In the genomic region with DNA sequence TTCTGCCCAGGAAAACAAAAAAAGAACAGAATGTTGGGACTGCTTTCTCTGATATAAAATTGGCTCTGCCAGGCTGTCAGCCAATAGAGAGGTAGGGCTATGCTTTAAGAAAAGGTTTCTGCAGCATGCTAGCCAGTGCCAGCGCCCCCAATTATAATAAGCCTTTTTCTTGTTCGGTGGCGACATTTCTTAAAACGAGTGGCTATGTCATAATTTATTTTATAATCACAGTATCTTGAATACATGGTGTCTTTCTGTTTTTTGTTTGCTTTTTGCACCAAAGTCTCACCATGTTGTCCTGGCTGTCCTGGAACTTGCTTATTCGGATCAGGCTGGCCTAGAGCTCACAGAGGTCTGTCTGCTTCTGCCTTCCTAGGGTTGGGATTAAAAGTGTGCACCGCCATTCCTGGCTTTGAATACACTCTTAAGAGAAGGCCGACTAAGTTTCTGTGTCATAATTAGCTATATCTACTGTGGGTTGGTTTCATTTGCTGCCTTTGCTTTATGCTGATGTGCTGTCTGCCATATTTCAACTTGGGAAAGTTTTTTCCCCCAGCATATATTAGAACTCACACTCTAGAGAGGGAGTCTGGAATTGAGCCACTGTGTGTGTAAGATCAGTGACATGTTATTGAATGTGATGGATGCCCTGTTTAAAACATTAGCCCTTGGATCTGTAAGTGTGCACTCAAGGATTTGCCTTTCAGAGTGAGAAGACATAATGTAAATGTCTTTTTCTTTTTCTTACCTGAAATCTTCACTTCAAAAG, we compare ENCODE assay signal across 9 mouse cellular contexts. TPM values are rescaled to one million over a fixed set of nuclear protein-coding genes. Genes with fewer than 3 reads are reported as not detected.
DNase-seq lines count a peak whose midpoint lies in the region; ATAC-seq and TF ChIP-seq lines count a peak whose summit lies in the region.
"Had no signal": no experiment of that assay in that cellular context is flagged by ENCODE, and none has a peak within 500 bp of the region (broad histone marks: within the 10 kb centered on the region; RNA-seq: fewer than 3 reads in every experiment).

No protein-coding gene starts in this region.

- no peaks in the 10 kb centered on the region for H3K27me3 ChIP-seq in heart, embryonic 12.5 days (replicated peaks)
- no peaks in the 10 kb centered on the region for H3K27me3 ChIP-seq in E14TG2a.4 (ENCODE audit: insufficient read depth, low read length)
- H3K27me3 ChIP-seq in forebrain, embryonic 12.5 days, result no peaks in the 10 kb centered on the region
- no peaks in the 10 kb centered on the region for H3K27me3 ChIP-seq in liver, embryonic 14.5 days (ENCODE audit: control insufficient read depth, insufficient read depth, low read length)

- TF ChIP-seq EP300 in liver, embryonic 14.5 days (IDR thresholded peaks at IDR 0.05; ENCODE audit: low read depth), result no peak

- peaks cover 8% of the 10 kb centered on the region for H3K36me3 ChIP-seq in heart, embryonic 12.5 days
- peaks cover 17% of the 10 kb centered on the region for H3K36me3 ChIP-seq in E14TG2a.4 (ENCODE audit: insufficient read depth, low read length)
- peaks cover 1% of the 10 kb centered on the region for H3K36me3 ChIP-seq in forebrain, embryonic 12.5 days (replicated peaks)
- H3K36me3 ChIP-seq in liver, embryonic 14.5 days (replicated peaks; ENCODE audit: control insufficient read depth, insufficient read depth, low read depth), result peaks cover 3% of the 10 kb centered on the region; the same call in 1 of the 2 replicates

- peak overlapping the region; percentile 91 for H3K4me3 ChIP-seq in heart, embryonic 12.5 days
- peak overlapping the region; percentile 92 for H3K4me3 ChIP-seq in E14TG2a.4 (replicated peaks; ENCODE audit: low read length)
- H3K4me3 ChIP-seq in forebrain, embryonic 12.5 days (replicated peaks), result peak overlapping the region; percentile 91
- H3K4me3 ChIP-seq in liver, embryonic 14.5 days (ENCODE audit: insufficient read depth in 1 of 2, low read depth in 2 of 2, low read length in 2 of 2), result peak overlapping the region; percentile 88 to 91

- H3K4me2 ChIP-seq in heart, embryonic 12.5 days, result peak overlapping the region; percentile 66
- peak overlapping the region; percentile 71 for H3K4me2 ChIP-seq in forebrain, embryonic 12.5 days
- H3K4me2 ChIP-seq in liver, embryonic 14.5 days (ENCODE audit: low read depth), result peak overlapping the region; percentile 90

- 48% methylated on average over 7 of the region's 7 CpGs for WGBS in heart, embryonic 12.5 days
- WGBS in forebrain, embryonic 12.5 days, result 48% methylated on average over 7 of the region's 7 CpGs
- WGBS in liver, embryonic 14.5 days (ENCODE audit: insufficient replicate concordance), result 60% methylated on average over 7 of the region's 7 CpGs

- H3K9ac ChIP-seq in heart, embryonic 12.5 days, result peak overlapping the region; percentile 88
- H3K9ac ChIP-seq in forebrain, embryonic 12.5 days, result peak overlapping the region; percentile 85
- peak overlapping the region; percentile 95 for H3K9ac ChIP-seq in liver, embryonic 14.5 days (replicated peaks)

- intact Hi-C loops in heart, postnatal 36 days (cut with DNase I), result loop anchor here (5.0 kb wide), 1 partner anchor 83 kb away; no protein-coding TSS in a partner anchor

- H3K27ac ChIP-seq in heart, embryonic 12.5 days (ENCODE audit: poor library complexity, severe bottlenecking), result peak overlapping the region; percentile 84
- H3K27ac ChIP-seq in forebrain, embryonic 12.5 days, result no peak overlapping the region
- peak overlapping the region; percentile 82 for H3K27ac ChIP-seq in liver, embryonic 14.5 days

- no peaks in the 10 kb centered on the region for H3K9me3 ChIP-seq in heart, embryonic 12.5 days (replicated peaks)
- H3K9me3 ChIP-seq in E14TG2a.4 (ENCODE audit: low read length), result no peaks in the 10 kb centered on the region
- no peaks in the 10 kb centered on the region for H3K9me3 ChIP-seq in forebrain, embryonic 12.5 days
- no peaks in the 10 kb centered on the region for H3K9me3 ChIP-seq in liver, embryonic 14.5 days (ENCODE audit: control insufficient read depth, low read length)

- DNase-seq in heart, postnatal 36 days, result no peak
- no peak for DNase-seq in liver, embryonic 14.5 days (ENCODE audit: low read depth in 3 of 3, low spot score in 3 of 3)
- no peak for DNase-seq in retina, embryonic 14.5 days (ENCODE audit: low spot score)
- no peak for DNase-seq in cerebellum, adult 11 months
- no peak for DNase-seq in cerebellum, postnatal 36 days

- H3K4me1 ChIP-seq in heart, embryonic 12.5 days (replicated peaks), result peaks cover 35% of the 10 kb centered on the region
- H3K4me1 ChIP-seq in E14TG2a.4 (replicated peaks; ENCODE audit: low read depth, low read length), result peaks cover 57% of the 10 kb centered on the region
- H3K4me1 ChIP-seq in forebrain, embryonic 12.5 days, result peaks cover 20% of the 10 kb centered on the region
- peaks cover 9 to 15% of the 10 kb centered on the region in 2 experiments for H3K4me1 ChIP-seq in liver, embryonic 14.5 days (replicated peaks; ENCODE audit: control insufficient read depth in 2 of 2, insufficient read depth in 2 of 2, low read length in 1 of 2)

- TF ChIP-seq CTCF in E14TG2a.4 (conservative IDR thresholded peaks at IDR 0.05; ENCODE audit: low read length), result no peak
- no peak for TF ChIP-seq CTCF in liver, embryonic 14.5 days (IDR thresholded peaks at IDR 0.05; ENCODE audit: low read depth)

- ATAC-seq in heart, embryonic 12.5 days (ENCODE audit: insufficient number of reproducible peaks, low FRiP score), result no peak
- no peak for ATAC-seq in forebrain, embryonic 12.5 days (ENCODE audit: low FRiP score)
- ATAC-seq in liver, embryonic 14.5 days (ENCODE audit: insufficient read depth), result no peak

RNA-seq across cellular contexts. Expression of a gene that starts 1.4 kb away (rescaled TPM):
- 54.5 and 56.5 TPM in 2 replicates for polyA plus RNA-seq in heart, embryonic 12.5 days (2016; fragmentation: Nextera tagmentation; extraction: Ambion mirVana)
- total RNA-seq in heart, postnatal 36 days (2021), result 10 to 100 TPM; 19.8 to 27.3 TPM
- 79.9 and 86.2 TPM in 2 replicates for polyA plus RNA-seq in forebrain, embryonic 12.5 days (2016; fragmentation: Nextera tagmentation; extraction: Ambion mirVana)
- 9.6 and 12.4 TPM in 2 replicates for polyA plus RNA-seq in liver, embryonic 14.5 days (2012; rRNA removed)
- polyA plus RNA-seq in liver, embryonic 14.5 days (2014; fragmentation: Nextera tagmentation; extraction: Ambion mirVana), result 28.2 and 33.0 TPM in 2 replicates

RNA-seq across cellular contexts. Expression of a gene that starts 1.4 kb away (rescaled TPM):
- polyA plus RNA-seq in heart, embryonic 12.5 days (2016; fragmentation: Nextera tagmentation; extraction: Ambion mirVana), result 27.6 and 32.5 TPM in 2 replicates
- total RNA-seq in heart, postnatal 36 days (2021), result 10 to 100 TPM; 24.4 to 26.4 TPM
- polyA plus RNA-seq in forebrain, embryonic 12.5 days (2016; fragmentation: Nextera tagmentation; extraction: Ambion mirVana), result 42.1 and 43.0 TPM in 2 replicates
- 15.4 and 21.6 TPM in 2 replicates for polyA plus RNA-seq in liver, embryonic 14.5 days (2012; rRNA removed)
- 14.5 and 14.6 TPM in 2 replicates for polyA plus RNA-seq in liver, embryonic 14.5 days (2014; fragmentation: Nextera tagmentation; extraction: Ambion mirVana)

RNA-seq across cellular contexts. Expression of a gene that starts 20.5 kb away (rescaled TPM):
- 6.2 and 6.9 TPM in 2 replicates for polyA plus RNA-seq in heart, embryonic 12.5 days (2016; fragmentation: Nextera tagmentation; extraction: Ambion mirVana)
- 1 to 10 TPM; 3.0 to 3.4 TPM for total RNA-seq in heart, postnatal 36 days (2021)
- 7.5 and 8.7 TPM in 2 replicates for polyA plus RNA-seq in forebrain, embryonic 12.5 days (2016; fragmentation: Nextera tagmentation; extraction: Ambion mirVana)
- polyA plus RNA-seq in liver, embryonic 14.5 days (2012; rRNA removed), result 0.62 and 0.65 TPM in 2 replicates
- polyA plus RNA-seq in liver, embryonic 14.5 days (2014; fragmentation: Nextera tagmentation; extraction: Ambion mirVana), result 1.4 and 1.5 TPM in 2 replicates
- total RNA-seq: hematopoietic stem cell, adult 5-6 weeks had no signal

RNA-seq across cellular contexts. Expression of a gene that starts 32.6 kb away (rescaled TPM):
- polyA plus RNA-seq in heart, embryonic 12.5 days (2016; fragmentation: Nextera tagmentation; extraction: Ambion mirVana), result 42.0 and 43.3 TPM in 2 replicates
- 10 to 100 TPM; 16.5 to 17.1 TPM for total RNA-seq in heart, postnatal 36 days (2021)
- polyA plus RNA-seq in forebrain, embryonic 12.5 days (2016; fragmentation: Nextera tagmentation; extraction: Ambion mirVana), result 42.2 and 43.4 TPM in 2 replicates
- polyA plus RNA-seq in liver, embryonic 14.5 days (2012; rRNA removed), result 5.1 and 5.7 TPM in 2 replicates
- polyA plus RNA-seq in liver, embryonic 14.5 days (2014; fragmentation: Nextera tagmentation; extraction: Ambion mirVana), result 3.6 and 4.1 TPM in 2 replicates

RNA-seq across cellular contexts. Expression of a gene that starts 58.9 kb away (rescaled TPM):
- polyA plus RNA-seq in heart, embryonic 12.5 days (2016; fragmentation: Nextera tagmentation; extraction: Ambion mirVana), result 0.17 and 0.23 TPM in 2 replicates
- total RNA-seq in heart, postnatal 36 days (2021), result 1 to 10 TPM in 1 of 2 experiments, under 1 TPM in 1; 0.78 to 1.7 TPM
- 0.51 and 0.77 TPM in 2 replicates for polyA plus RNA-seq in forebrain, embryonic 12.5 days (2016; fragmentation: Nextera tagmentation; extraction: Ambion mirVana)
- 0.26 and 0.39 TPM in 2 replicates for polyA plus RNA-seq in liver, embryonic 14.5 days (2012; rRNA removed)
- 0.13 and 0.22 TPM in 2 replicates for polyA plus RNA-seq in liver, embryonic 14.5 days (2014; fragmentation: Nextera tagmentation; extraction: Ambion mirVana)
- total RNA-seq: hematopoietic stem cell, adult 5-6 weeks had no signal
